Mouse (Mus musculus) lung, embryonic 14.5 days (tissue): Measurements from ENCODE around the gene Fam178b. TPM values are rescaled to one million over a fixed set of nuclear protein-coding genes. Genes with fewer than 3 reads are reported as not detected.
A peak's percentile ranks its signal among the peaks of the same experiment; 100 is the strongest.

Source experiments
- ATAC-seq: fragments of 200-750 bp; cut with Nextera tagmentation; 2 replicates; pipeline ENCODE4 v1.8.0; 2017; ENCODE audit warnings: mild to moderate bottlenecking, moderate TSS enrichment, moderate library complexity; ENCODE audit not compliant: insufficient read depth
- DNase-seq: peaks from one replicate; pipeline ENCODE4 v3.0.0-alpha.2; 2015
- H3K27ac ChIP-seq: fragments of 300-500 bp; sonication (generic); 2 replicates; pipeline ENCODE4 v1.5.1; 2014; ENCODE audit warnings: low read depth, mild to moderate bottlenecking, moderate library complexity
- H3K27me3 ChIP-seq: fragments of 300-500 bp; sonication (generic); 2 replicates; pipeline ENCODE4 v1.6.1; 2014; ENCODE audit warnings: low read length, control low read depth; ENCODE audit not compliant: insufficient read depth
- H3K36me3 ChIP-seq: fragments of 300-500 bp; sonication (generic); 2 replicates; pipeline ENCODE4 v1.6.1; 2014; ENCODE audit warnings: control low read depth; ENCODE audit not compliant: insufficient read depth
- H3K4me1 ChIP-seq: fragments of 300-500 bp; sonication (generic); 2 replicates; pipeline ENCODE4 v1.6.1; 2014; ENCODE audit warnings: antibody characterized with exemption, control low read depth; ENCODE audit not compliant: insufficient read depth
- H3K4me2 ChIP-seq: fragments of 300-500 bp; sonication (generic); 2 replicates; pipeline ENCODE4 v1.6.1; 2014; ENCODE audit warnings: mild to moderate bottlenecking
- H3K4me3 ChIP-seq: fragments of 300-500 bp; sonication (generic); 2 replicates; pipeline ENCODE4 v1.5.1; 2014; ENCODE audit warnings: low read depth, low read length
- H3K9ac ChIP-seq: fragments of 300-500 bp; sonication (generic); 2 replicates; pipeline ENCODE4 v1.6.1; 2014
- H3K9me3 ChIP-seq: fragments of 300-500 bp; sonication (generic); 2 replicates; pipeline ENCODE4 v1.6.1; 2016; ENCODE audit warnings: low read depth, low read length, control low read depth
- CTCF ChIP-seq: IDR thresholded peaks from 2 replicates; pipeline ENCODE4 v1.5.1; 2016; ENCODE audit warnings: antibody characterized with exemption, low read depth
- WGBS: fragments of 180-500 bp; shearing (Covaris S2); extraction: QIAGEN DNeasy Blood & Tissue Kit; methylation state at CpG from one replicate; pipeline ENCODE4 v1.1.7; 2014; 5-methylcytosine and 5-hydroxymethylcytosine counted together
- microRNA-seq: library from miRNA; unstranded; fragments of <30 nt; microRNA quantifications from one replicate; pipeline ENCODE4, GENCODE M21; 2016; ENCODE audit warnings: borderline number of aligned reads
- polyA plus RNA-seq: library from polyadenylated mRNA; unstranded; fragments of >200 nt; fragmentation: Nextera tagmentation; extraction: Ambion mirVana; gene quantifications from 2 replicates; pipeline ENCODE4 v1.2.1, GENCODE M21; 2014

Fam178b gene
- polyA plus RNA-seq, 1 experiment from 2014 or later = 1.9 TPM

- H3K27me3 ChIP-seq = no peaks in the 10 kb centered on the region
- peaks cover 69% of the 10 kb centered on the region for H3K36me3 ChIP-seq
- H3K27ac ChIP-seq = no peak overlapping the region
- H3K9me3 ChIP-seq = no peaks in the 10 kb centered on the region
- no peak for DNase-seq
- no peaks in the 10 kb centered on the region; the same call in 1 of the 2 replicates for H3K4me1 ChIP-seq
- H3K4me2 ChIP-seq = no peak overlapping the region
- 68% methylated on average over 11 of the region's 11 CpGs for WGBS
- H3K9ac ChIP-seq = no peak overlapping the region
- no peak overlapping the region for H3K4me3 ChIP-seq
- TF ChIP-seq CTCF = no peak
- no peak for ATAC-seq
Measured at GRCm38 (mm10) chr1:36519626-36520025, 163.4 kb downstream of the Fam178b start.

- H3K4me1 ChIP-seq = peaks cover 2% of the 10 kb centered on the region; the same call in 1 of the 2 replicates
- no peak for TF ChIP-seq CTCF
- H3K36me3 ChIP-seq = peaks cover 56% of the 10 kb centered on the region
- H3K9me3 ChIP-seq = no peaks in the 10 kb centered on the region
- WGBS = 83% methylated on average over 3 of the region's 3 CpGs
- H3K27me3 ChIP-seq = no peaks in the 10 kb centered on the region
- DNase-seq (no peak), ATAC-seq (no peak)
- no peak overlapping the region for H3K27ac ChIP-seq
- H3K9ac ChIP-seq = no peak overlapping the region
- H3K4me2 ChIP-seq = no peak overlapping the region
- H3K4me3 ChIP-seq = no peak overlapping the region
Measured at GRCm38 (mm10) chr1:36518259-36518658, 164.7 kb downstream of the Fam178b start.

- WGBS = 44% methylated on average over 2 of the region's 2 CpGs
- H3K9me3 ChIP-seq = no peaks in the 10 kb centered on the region
- H3K4me2 ChIP-seq = peak overlapping the region; percentile 97
- no peaks in the 10 kb centered on the region for H3K27me3 ChIP-seq
- H3K27ac ChIP-seq = no peak overlapping the region
- peaks cover 6% of the 10 kb centered on the region; the same call in 1 of the 2 replicates for H3K4me1 ChIP-seq
- H3K9ac ChIP-seq = no peak overlapping the region
- H3K4me3 ChIP-seq = peak overlapping the region; percentile 94
- ATAC-seq (no peak), DNase-seq (peak; percentile 58)
- H3K36me3 ChIP-seq = peaks cover 12% of the 10 kb centered on the region; the same call in 1 of the 2 replicates
- TF ChIP-seq CTCF = peak; percentile 56
Measured at GRCm38 (mm10) chr1:36513718-36514117, 169.3 kb downstream of the Fam178b start.

GRCm38 (mm10) chr1:36513310-36513709, 169.7 kb downstream of the Fam178b start:
- H3K9ac ChIP-seq = peak overlapping the region; percentile 82
- peaks cover 6% of the 10 kb centered on the region; the same call in 1 of the 2 replicates for H3K4me1 ChIP-seq
- no peaks in the 10 kb centered on the region for H3K27me3 ChIP-seq
- peak overlapping the region; percentile 97 for H3K4me2 ChIP-seq
- WGBS = 0% methylated on average over 1 of the region's 1 CpGs
- no peak for TF ChIP-seq CTCF
- no peak overlapping the region for H3K27ac ChIP-seq
- ATAC-seq (no peak), DNase-seq (peak; percentile 42)
- H3K4me3 ChIP-seq = peak overlapping the region; percentile 94
- no peaks in the 10 kb centered on the region for H3K9me3 ChIP-seq
- H3K36me3 ChIP-seq = peaks cover 11% of the 10 kb centered on the region; the same call in 1 of the 2 replicates

- H3K27ac ChIP-seq = 0 out of 2 replicates have a peak overlapping the region, but pooled peaks have one; percentile 97
- no peak for ATAC-seq
- 2% methylated on average over 16 of the region's 16 CpGs for WGBS
Measured at GRCm38 (mm10) chr1:36512966-36513280, 170.1 kb downstream of the Fam178b start.

More at GRCm38 (mm10) chr1:36512966-36513280, 170.1 kb downstream of the Fam178b start:
- Histone ChIP-seq H3K27me3 (no peaks in the 10 kb centered on the region), H3K4me3 (peak overlapping the region; percentile 94), H3K4me2 (peak overlapping the region; percentile 97), H3K36me3 (peaks cover 8% of the 10 kb centered on the region; the same call in 1 of the 2 replicates), H3K4me1 (peaks cover 6% of the 10 kb centered on the region; the same call in 1 of the 2 replicates), H3K9me3 (no peaks in the 10 kb centered on the region), H3K9ac (peak overlapping the region; percentile 82)
- no peak for TF ChIP-seq CTCF
- DNase-seq = no peak

Small RNA genes lying within 50 kb of the gene (microRNA-seq; reads per million reads assigned to microRNA genes)
- not detected for gene Gm24133

Other genes starting within 250 kb of the Fam178b start
- 27.4 and 29.7 TPM in 2 replicates for gene Lman2l, start 237.9 kb downstream of the Fam178b start, polyA plus RNA-seq
- gene Cnnm4, start 211.6 kb downstream of the Fam178b start, polyA plus RNA-seq = 10.9 and 11.0 TPM in 2 replicates
- gene Cnnm3, start 171.3 kb downstream of the Fam178b start, polyA plus RNA-seq = 5.4 and 5.9 TPM in 2 replicates
- 11.6 and 11.7 TPM in 2 replicates for gene Ankrd23, start 146.3 kb downstream of the Fam178b start, polyA plus RNA-seq
- gene Gm42417, start 143.8 kb downstream of the Fam178b start, polyA plus RNA-seq = not detected in 2 replicates
- gene Ankrd39, start 135.7 kb downstream of the Fam178b start, polyA plus RNA-seq = 18.9 and 19.9 TPM in 2 replicates
- gene Sema4c, start 124.8 kb downstream of the Fam178b start, polyA plus RNA-seq = 2.2 and 2.7 TPM in 2 replicates
- 518 and 549 TPM in 2 replicates for gene Cox5b, start 8.3 kb upstream of the Fam178b start, polyA plus RNA-seq
- not detected in 2 replicates for gene 4933424G06Rik, start 27.0 kb upstream of the Fam178b start, polyA plus RNA-seq
- gene Actr1b, start 31.2 kb upstream of the Fam178b start, polyA plus RNA-seq = 93.6 and 98.7 TPM in 2 replicates
- 0.43 and 0.45 TPM in 2 replicates for gene Zap70, start 78.6 kb upstream of the Fam178b start, polyA plus RNA-seq